Mouse (Mus musculus) heart, postnatal 4 days (tissue): ENCODE data around the gene Rbm46. TPM values are rescaled to one million over a fixed set of nuclear protein-coding genes. Genes with fewer than 3 reads are reported as not detected.

ENCODE experiments used
- total RNA-seq, 2 experiments: library from RNA; stranded (reverse); gene quantifications; 2 replicates each; pipeline ENCODE4 v1.2.3; 2021

Rbm46 gene
- total RNA-seq, 2 experiments from 2014 or later: 0.64 to 1.6 TPM

Other genes with a start within 250 kb of the Rbm46 start
- gene Lrat, start 27.5 kb upstream of the Rbm46 start, total RNA-seq: under 1 TPM; 0.16 to 0.19 TPM
- under 1 TPM; 0.16 to 0.36 TPM for gene Fgg, start 131.2 kb upstream of the Rbm46 start, total RNA-seq
- under 1 TPM; 0.11 to 0.21 TPM for gene Fga, start 149.6 kb upstream of the Rbm46 start, total RNA-seq
- gene Fgb, start 173.4 kb upstream of the Rbm46 start, total RNA-seq: under 1 TPM in 1 of 2 experiments, not detected in 1; 0.12 TPM
- gene Plrg1, start 179.0 kb upstream of the Rbm46 start, total RNA-seq: 10 to 100 TPM; 34.9 to 37.4 TPM